Mouse (Mus musculus): ENCODE data around the gene Rgl1.

DNA sequence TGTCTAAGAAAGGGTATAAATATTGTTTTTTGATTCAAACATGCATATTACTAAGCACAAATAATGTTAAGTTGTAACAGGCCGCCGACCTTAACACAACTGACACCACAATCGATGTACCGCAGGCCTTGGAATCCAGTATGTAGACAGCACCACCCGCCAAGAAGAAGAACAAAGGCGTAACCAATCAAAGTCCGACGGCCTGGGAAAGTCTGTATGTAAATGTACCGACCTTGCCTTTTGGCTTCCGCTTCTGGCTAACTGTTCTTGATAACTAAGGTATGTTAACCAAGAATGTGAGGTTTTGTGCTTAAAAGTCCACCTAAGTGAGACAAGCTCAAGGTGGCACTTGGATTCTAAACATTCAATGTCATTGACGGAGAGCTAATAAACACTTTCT lies 26.8 kb downstream of the Rgl1 start:
- no peak for TF ChIP-seq CTCF (IDR thresholded peaks at IDR 0.05; ENCODE audit: low read depth, low read length)
- no peak for TF ChIP-seq EP300 (IDR thresholded peaks at IDR 0.05; ENCODE audit: insufficient read depth, low read depth, low read length)
- TF ChIP-seq POLR2A (IDR thresholded peaks at IDR 0.05; ENCODE audit: insufficient read depth, low read length): no peak
